Mouse (Mus musculus) heart, postnatal 0 days (tissue): Measurements from ENCODE around the gene Hoxb6. TPM values are rescaled to one million over a fixed set of nuclear protein-coding genes. Genes with fewer than 3 reads are reported as not detected.
A peak's percentile ranks its signal among the peaks of the same experiment; 100 is the strongest.

Experiments used
- ATAC-seq: fragments of 200-750 bp; cut with Nextera tagmentation; 2 replicates; pipeline ENCODE4 v1.8.0; 2017; ENCODE audit warnings: low read depth, moderate number of reproducible peaks, moderate library complexity; ENCODE audit not compliant: insufficient read depth
- DNase-seq: peaks from one replicate; pipeline ENCODE4 v3.0.0-alpha.2; 2016; ENCODE audit warnings: low spot score
- H3K27ac ChIP-seq: fragments of 300-500 bp; sonication (generic); 2 replicates; pipeline ENCODE4 v1.5.1; 2014; ENCODE audit warnings: low read depth, mild to moderate bottlenecking
- H3K27me3 ChIP-seq: fragments of 300-500 bp; sonication (generic); 2 replicates; pipeline ENCODE4 v1.6.1; 2014; ENCODE audit warnings: low read length, mixed read lengths; ENCODE audit not compliant: control insufficient read depth, insufficient read depth
- H3K36me3 ChIP-seq: fragments of 300-500 bp; sonication (generic); replicated peaks from 2 replicates; pipeline ENCODE4 v1.6.1; 2014; ENCODE audit warnings: low read length, mixed read lengths; ENCODE audit not compliant: control insufficient read depth, insufficient read depth
- H3K4me1 ChIP-seq: fragments of 300-500 bp; sonication (generic); 2 replicates; pipeline ENCODE4 v1.6.1; 2014; ENCODE audit warnings: antibody characterized with exemption; ENCODE audit not compliant: control insufficient read depth, insufficient read depth
- H3K4me2 ChIP-seq: fragments of 300-500 bp; sonication (generic); 2 replicates; pipeline ENCODE4 v1.6.1; 2014; ENCODE audit warnings: low read depth, mild to moderate bottlenecking, low read length, moderate library complexity
- H3K4me3 ChIP-seq: fragments of 300-500 bp; sonication (generic); 2 replicates; pipeline ENCODE4 v1.5.1; 2014; ENCODE audit warnings: low read depth, low read length
- H3K9ac ChIP-seq: fragments of 300-500 bp; sonication (generic); replicated peaks from 2 replicates; pipeline ENCODE4 v1.6.1; 2014; ENCODE audit warnings: low read depth, low read length, mixed read lengths
- H3K9me3 ChIP-seq: fragments of 300-500 bp; sonication (generic); replicated peaks from 2 replicates; pipeline ENCODE4 v1.6.1; 2016; ENCODE audit warnings: low read length; ENCODE audit not compliant: control insufficient read depth
- CTCF ChIP-seq: IDR thresholded peaks from 2 replicates; pipeline ENCODE4 v1.5.1; 2016; ENCODE audit warnings: antibody characterized with exemption, control low read depth, low read depth
- EP300 ChIP-seq: IDR thresholded peaks from 2 replicates; pipeline ENCODE4 v1.6.1; 2016; ENCODE audit warnings: antibody characterized with exemption, low read depth
- WGBS: fragments of 180-500 bp; shearing (Covaris S2); extraction: QIAGEN DNeasy Blood & Tissue Kit; methylation state at CpG from one replicate; pipeline ENCODE4 v1.1.7; 2014; 5-methylcytosine and 5-hydroxymethylcytosine counted together
- polyA plus RNA-seq: library from polyadenylated mRNA; unstranded; fragments of >200 nt; fragmentation: Nextera tagmentation; extraction: Ambion mirVana; gene quantifications from 2 replicates; pipeline ENCODE4 v1.2.1, GENCODE M21; 2015
- total RNA-seq: library from RNA; depleted of rRNA; stranded (reverse); fragments of >200 nt; gene quantifications from 2 replicates; pipeline ENCODE4 v1.2.3, GENCODE M21; 2014; ENCODE audit warnings: low replicate concordance

Gene Hoxb6
- total and polyA plus RNA-seq, 2 experiments from 2014 or later = not detected

DNA sequence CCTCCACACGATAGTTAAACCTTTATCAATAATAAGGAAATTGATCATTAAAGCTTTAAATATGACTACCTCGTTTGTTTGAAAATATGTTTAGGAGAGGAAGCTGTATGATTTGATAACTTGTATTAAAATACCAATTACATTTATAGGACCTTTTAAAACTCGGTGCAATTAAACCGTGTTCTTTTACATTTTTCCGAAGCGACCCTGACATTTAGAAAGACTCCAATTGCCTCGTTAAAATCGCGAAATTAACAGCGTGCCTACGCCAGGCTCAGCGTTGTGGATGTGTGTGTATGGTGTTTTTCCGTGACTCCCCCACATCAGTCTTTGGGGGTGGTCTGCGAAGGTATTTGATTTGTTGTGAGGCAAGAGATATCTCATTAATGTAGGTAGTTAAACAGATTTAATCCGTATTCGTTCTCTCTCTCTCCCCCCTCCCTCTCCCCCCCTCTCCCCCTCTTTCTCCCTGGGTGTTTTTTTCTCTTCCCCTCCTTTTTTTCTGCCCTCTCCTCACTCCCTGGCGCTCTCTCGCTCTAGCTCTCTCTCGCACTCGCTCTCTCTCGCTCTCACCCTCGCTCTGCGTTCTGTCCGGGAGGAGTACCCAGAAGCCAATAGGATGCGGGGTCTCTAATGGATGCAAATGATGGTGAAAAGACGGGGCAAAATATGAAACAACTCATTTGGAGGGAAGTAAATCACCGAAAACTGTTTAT, 10.3 kb upstream of the Hoxb6 start, which contains the start of gene Hoxb8:
Gene Hoxb8 (plus strand): TSS at position 51 of the 716 bp plus-strand sequence.
- H3K4me3 ChIP-seq = peak within 1 kb of the TSS; percentile 9; the same call in 1 of the 2 replicates
- no peak for ATAC-seq

DNA sequence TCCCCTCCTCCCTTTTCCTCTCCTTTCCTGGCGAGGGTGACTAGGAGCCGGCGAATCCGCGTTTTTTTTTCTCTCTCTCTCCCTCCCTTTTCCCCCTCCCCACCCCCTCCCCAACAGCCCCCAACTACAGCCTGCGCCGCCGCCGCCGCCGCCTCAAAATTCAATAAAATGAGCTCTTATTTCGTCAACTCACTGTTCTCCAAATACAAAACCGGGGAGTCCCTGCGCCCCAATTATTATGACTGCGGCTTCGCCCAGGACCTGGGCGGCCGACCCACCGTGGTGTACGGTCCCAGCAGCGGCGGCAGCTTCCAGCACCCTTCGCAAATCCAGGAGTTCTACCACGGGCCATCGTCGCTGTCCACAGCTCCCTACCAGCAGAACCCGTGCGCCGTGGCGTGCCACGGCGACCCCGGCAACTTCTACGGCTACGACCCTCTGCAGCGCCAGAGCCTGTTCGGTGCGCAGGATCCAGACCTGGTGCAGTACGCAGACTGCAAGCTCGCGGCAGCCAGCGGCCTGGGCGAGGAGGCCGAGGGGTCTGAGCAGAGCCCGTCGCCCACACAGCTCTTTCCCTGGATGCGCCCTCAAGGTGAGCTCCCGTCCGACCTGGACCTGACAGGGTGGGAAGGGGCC, 9.4 kb upstream of the Hoxb6 start:
- H3K4me3 ChIP-seq = peak overlapping the region; percentile 9
- H3K27me3 ChIP-seq = peaks cover 100% of the 10 kb centered on the region
- H3K36me3 ChIP-seq = no peaks in the 10 kb centered on the region
- H3K9me3 ChIP-seq = no peaks in the 10 kb centered on the region
- ATAC-seq (no peak), DNase-seq (no peak)
- H3K4me1 ChIP-seq = no peaks in the 10 kb centered on the region
- WGBS = 1% methylated on average over 49 of the region's 49 CpGs
- 0 out of 2 replicates have a peak overlapping the region, but pooled peaks have one; percentile 14 for H3K4me2 ChIP-seq
- no peak overlapping the region for H3K27ac ChIP-seq
- H3K9ac ChIP-seq = no peak overlapping the region
- TF ChIP-seq EP300 (no peak), CTCF (no peak)

More for the DNA sequence above, 10.3 kb upstream of the Hoxb6 start, which contains the start of gene Hoxb8:
- H3K27ac ChIP-seq = no peak within 1 kb of the TSS
- H3K4me1 ChIP-seq = no peaks in the 10 kb centered on the region
- peaks cover 100% of the 10 kb centered on the region for H3K27me3 ChIP-seq
- H3K4me2 ChIP-seq = no peak within 1 kb of the TSS
- WGBS = 3% methylated on average over 27 of the region's 27 CpGs
- no peak for DNase-seq
- H3K9me3 ChIP-seq = no peaks in the 10 kb centered on the region
- no peaks in the 10 kb centered on the region for H3K36me3 ChIP-seq
- TF ChIP-seq CTCF (no peak), EP300 (no peak)
- no peak within 1 kb of the TSS for H3K9ac ChIP-seq

DNA sequence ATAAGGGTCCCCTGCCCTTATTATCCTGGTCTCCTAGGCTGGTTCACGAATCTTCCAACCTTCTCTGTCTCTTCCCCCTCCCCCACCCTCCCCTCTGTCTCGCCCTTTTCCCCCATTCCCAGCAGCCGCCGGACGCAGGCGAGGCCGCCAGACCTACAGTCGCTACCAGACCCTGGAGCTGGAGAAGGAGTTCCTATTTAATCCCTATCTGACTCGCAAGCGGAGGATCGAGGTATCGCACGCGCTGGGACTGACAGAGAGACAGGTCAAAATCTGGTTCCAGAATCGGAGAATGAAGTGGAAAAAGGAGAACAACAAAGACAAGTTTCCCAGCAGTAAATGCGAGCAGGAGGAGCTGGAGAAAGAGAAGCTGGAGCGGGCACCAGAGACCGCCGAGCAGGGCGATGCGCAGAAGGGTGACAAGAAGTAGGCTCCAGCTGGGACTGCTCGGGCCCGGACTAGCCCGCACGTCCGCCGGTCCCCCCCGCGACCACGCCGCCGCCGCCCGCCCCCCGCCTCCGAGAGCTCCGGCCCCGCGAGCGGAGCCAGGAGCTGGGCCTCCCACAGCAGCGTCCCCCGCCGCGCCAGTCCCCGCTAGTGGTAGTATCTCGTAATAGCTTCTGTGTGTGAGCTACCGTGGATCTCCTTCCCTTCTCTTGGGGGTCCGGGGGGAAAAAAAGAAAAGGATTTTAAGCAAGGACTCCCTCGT, 8.1 kb upstream of the Hoxb6 start:
- Histone ChIP-seq H3K9me3 (no peaks in the 10 kb centered on the region), H3K4me2 (peak overlapping the region; percentile 62), H3K9ac (no peak overlapping the region), H3K4me3 (peak overlapping the region; percentile 38), H3K27me3 (peaks cover 100% of the 10 kb centered on the region), H3K4me1 (no peaks in the 10 kb centered on the region), H3K27ac (no peak overlapping the region), H3K36me3 (no peaks in the 10 kb centered on the region)
- TF ChIP-seq EP300 (no peak), CTCF (no peak)
- DNase-seq = peak; percentile 52
- ATAC-seq = 0 out of 2 replicates have a peak, but pooled peaks have one; percentile 43
- WGBS = 1% methylated on average over 45 of the region's 49 CpGs

DNA sequence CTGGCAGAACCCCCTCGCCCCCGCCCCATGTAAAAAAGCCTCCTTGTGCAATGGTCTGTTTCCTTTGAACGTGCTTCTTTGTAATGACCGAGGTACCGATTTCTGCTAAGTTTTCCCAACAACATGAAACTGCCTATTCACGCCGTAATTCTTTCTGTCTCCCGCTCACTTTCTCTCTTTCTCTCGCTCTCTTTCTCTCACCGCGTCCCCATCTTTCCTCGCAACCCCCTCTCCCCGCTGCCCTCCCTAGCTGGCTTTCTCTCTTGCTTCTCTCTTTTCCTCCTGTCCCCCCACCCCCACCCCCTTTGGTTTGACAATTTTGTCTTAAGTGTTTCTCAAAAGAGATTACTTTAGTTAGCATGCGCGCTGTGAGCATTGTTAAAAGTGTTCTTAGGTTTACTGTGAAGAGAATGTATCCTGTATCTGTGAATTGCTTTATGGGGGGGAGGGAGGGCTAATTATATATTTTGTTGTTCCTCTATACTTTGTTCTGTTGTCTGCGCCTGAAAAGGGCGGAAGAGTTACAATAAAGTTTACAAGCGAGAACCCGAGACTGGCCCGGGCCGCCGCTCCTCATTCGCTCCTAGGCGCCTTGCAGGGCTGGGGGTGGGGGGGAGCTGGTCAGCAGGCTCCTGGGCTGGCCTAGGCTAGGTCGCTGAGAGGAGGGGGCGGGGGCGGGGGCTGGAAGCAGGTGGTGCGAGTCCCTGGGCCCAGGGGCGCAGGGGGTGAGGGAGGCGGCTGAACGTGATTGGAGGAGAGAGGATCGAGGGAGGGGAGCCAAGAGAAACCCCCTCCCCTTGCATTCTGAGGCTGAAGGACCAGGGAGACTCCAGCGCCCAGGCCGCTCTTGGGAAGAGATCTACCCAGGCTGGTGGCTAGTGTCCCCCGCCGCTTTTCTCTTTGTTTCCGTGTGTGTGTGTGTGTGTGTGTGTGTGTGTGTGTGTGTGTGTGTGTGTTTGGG, 7.2 kb upstream of the Hoxb6 start:
- Histone ChIP-seq H3K27ac (no peak overlapping the region), H3K27me3 (peaks cover 100% of the 10 kb centered on the region), H3K9me3 (no peaks in the 10 kb centered on the region), H3K4me2 (peak overlapping the region; percentile 62), H3K4me3 (peak overlapping the region; percentile 38), H3K9ac (no peak overlapping the region), H3K36me3 (no peaks in the 10 kb centered on the region), H3K4me1 (no peaks in the 10 kb centered on the region)
- TF ChIP-seq CTCF = no peak
- TF ChIP-seq EP300 = no peak
- DNase-seq (no peak), ATAC-seq (no peak)
- WGBS = 3% methylated on average over 34 of the region's 37 CpGs
